Mouse (Mus musculus): Measurements from ENCODE around the gene Opa3. TPM values are rescaled to one million over a fixed set of nuclear protein-coding genes. Genes with fewer than 3 reads are reported as not detected.
A peak's percentile ranks its signal among the peaks of the same experiment; 100 is the strongest.

The Opa3 gene
- total RNA-seq, 1 experiment from 2014 or later: 11.5 TPM

DNA sequence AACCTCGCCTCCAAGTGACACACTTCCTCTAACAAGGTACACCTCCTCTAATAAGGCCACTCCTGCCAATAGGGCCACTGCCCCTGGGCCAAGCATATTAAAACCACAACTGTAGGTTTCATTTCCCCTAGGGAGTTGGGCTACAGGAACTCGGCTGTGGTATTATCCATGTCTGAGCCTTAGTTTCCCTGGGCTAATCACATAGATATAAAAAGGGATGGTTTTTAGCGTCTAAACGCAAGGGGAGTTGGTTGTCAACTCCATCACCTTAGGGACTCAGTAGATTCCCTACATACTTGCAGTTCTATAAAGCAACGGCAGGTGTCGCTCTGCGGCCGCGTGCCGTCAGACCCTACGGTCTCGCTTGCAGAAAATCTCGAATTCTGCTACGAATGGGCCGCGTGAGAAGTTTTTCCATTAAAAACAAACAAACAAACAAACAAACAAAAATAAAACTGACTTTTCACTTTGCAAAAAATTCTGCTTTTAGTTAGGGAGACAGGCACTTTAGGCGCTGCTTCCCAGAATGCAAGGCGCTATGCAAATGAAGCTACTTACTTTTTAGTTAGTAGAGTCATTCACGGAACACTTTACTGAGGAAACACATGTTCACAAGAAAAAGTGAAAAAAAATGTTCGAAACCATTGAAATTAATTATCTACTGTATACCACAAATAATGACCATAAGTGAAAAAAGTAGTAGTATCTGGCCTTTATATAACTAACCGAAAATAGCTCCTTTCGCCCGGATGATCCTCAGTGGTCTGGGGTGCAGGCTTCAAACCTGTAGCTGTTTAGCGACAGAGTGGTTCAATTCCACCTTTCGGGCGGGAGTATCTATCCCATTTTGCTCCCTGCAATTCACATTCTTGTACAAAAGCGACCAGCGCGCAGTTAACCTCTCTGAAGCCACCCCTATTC, 72.6 kb downstream of the Opa3 start:
- ATAC-seq (replicated peaks; ENCODE audit: insufficient number of reproducible peaks, low FRiP score, low TSS enrichment, poor library complexity, severe bottlenecking): peak; percentile 45

DNA sequence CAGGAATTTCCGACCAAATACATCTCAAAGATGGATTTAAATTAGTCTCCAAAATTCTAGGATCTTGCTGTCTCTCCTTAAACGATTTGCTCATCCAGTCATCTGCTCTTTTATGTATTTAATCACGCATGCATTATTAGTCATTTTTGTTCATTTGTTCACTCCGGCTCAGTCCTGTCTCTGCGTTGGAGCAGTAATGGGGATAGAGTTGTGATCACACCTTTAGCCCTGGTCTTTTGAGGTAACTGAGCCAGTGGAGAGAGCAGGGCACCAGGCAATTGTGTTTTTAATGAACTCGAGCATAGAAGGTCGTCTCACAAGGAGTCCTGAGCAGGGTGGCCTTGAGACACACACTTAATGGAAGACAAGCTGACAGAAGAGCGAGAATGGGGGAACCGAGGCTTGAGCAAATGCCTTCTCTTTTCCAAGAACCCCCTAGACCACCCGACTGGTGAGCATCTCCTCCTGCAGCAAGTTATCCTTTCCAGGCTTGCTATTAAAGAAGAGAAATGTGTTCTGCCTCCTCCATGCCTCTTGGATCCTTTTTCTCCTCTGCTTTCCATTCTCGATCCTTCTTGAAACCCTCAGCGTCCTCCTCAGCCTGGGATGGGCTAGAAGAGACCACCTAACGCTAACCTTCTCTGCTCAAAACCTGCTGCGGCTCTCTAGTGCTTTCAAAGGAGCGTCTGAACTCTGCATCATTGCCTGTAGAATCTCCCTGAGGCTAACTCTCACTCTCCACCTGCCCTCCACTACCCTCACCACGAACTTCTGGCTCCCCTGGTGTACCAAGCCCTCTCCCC, 73.5 kb downstream of the Opa3 start:
- no peak for ATAC-seq (replicated peaks; ENCODE audit: insufficient number of reproducible peaks, low FRiP score, low TSS enrichment, poor library complexity, severe bottlenecking)

DNA sequence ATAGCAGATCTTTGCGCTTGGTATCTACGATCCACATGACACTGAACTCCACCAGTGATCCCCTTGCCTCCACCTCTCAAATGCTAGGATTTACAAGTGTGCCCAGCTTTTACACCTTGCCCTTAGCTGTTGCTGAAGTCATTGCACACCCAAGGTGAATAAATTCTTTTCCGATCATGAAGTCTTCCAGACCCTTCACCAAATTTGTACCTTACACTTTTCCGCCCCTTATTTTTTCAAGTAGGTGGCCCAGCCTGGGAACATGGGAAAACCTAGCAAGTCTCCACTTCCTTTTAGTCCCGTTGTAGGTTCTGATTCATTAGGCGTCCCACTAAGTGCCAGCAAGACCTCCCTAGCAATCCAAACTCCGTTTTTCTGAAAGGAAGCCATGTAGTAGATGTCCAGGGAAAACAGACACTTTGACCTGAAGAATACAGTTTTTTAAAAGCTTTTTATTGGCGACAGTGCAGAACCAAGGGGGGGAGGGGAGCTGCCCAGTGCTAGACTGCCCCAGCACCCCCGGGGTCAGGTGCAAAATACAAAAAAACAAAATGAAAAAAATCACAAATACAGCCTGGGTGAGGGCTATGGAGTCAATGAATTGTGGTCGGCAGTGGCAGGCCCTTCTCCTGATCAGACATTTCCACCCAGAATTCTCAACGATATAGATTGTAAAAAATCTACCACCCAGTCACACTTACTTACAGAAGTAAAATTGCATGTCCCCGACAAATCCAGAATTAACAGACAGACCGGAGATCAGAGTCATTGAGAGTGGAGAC, 74.3 kb downstream of the Opa3 start:
- ATAC-seq (replicated peaks; ENCODE audit: insufficient number of reproducible peaks, low FRiP score, low TSS enrichment, poor library complexity, severe bottlenecking): no peak

DNA sequence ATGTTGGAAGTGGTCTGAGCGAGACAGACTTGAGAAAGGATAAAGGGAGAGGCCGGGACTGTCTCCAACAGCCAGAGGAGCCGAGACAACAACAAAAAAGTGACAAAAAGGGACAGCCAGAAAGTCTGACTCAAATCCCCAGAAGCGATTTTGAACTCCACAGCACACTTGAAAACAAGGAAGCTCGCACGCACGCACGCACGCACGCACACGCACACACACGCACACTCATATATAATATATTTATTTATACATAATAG, 74.8 kb downstream of the Opa3 start:
- ATAC-seq (replicated peaks; ENCODE audit: insufficient number of reproducible peaks, low FRiP score, low TSS enrichment, poor library complexity, severe bottlenecking): no peak

DNA sequence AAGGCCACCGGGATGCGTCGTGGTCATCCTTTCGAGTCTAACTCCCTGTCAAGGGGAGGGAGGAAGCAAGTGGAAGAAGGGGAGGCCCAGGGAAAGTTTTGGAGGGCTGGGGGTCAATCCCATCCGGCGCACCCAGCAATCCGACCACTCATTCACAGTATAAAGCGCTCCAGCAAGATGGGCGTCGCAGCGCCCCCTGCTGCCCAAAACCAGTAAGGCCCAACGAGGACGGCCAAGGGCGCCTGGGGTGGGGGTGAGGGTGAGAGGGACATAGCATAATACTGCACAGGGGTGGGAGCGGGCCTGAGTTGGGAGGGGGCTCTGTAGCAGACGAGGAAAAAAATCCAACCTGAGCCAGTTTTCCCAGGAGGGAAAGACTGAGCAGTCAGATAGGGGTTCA, 75.6 kb downstream of the Opa3 start:
- ATAC-seq (replicated peaks; ENCODE audit: insufficient number of reproducible peaks, low FRiP score, low TSS enrichment, poor library complexity, severe bottlenecking): 0 out of 2 replicates have a peak, but pooled peaks have one; percentile 24

DNA sequence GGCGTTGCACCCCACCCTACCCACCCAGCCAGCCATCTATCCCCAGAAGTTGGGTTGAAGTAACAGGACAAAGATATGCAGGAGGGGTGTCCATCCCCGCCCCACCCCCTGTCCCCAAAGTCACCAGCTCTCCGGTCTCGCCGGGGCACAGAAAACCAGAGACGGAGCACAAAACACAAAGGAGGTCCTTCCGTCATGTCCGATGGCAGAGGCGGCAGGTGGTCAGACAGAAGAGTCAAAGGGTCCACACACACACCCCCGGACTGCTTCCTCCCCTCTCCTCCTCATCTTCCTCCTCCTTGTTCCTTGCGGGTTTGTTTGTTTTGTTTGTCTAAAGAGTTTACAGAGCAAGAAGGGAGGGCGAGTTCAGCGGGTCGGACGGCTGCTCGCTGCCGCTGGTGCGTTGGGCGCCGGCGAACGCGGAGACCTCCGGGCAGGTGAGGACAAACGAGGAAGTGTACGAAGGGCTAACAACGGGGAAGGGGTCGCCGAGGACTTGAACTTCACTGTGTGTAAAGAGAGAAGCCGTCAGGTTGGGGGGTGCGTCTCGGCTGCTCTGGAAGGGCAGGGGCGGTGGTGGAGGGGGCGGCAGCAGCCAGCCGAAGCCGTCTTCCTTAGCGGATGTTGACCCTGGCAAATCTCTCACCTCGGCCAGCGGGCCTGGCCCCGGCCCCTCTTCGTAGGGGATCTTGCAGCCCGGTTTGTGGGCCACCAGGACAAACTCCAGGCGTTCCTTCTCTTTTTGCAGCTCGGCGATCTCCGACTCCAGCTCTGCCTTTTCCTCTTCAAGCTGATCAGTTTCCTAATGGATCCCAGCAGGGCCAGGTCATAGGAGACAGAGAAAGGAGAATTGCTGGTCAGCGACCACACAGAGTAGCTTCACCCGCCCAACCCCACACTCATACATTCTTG, 76.6 kb downstream of the Opa3 start:
- ATAC-seq (replicated peaks; ENCODE audit: insufficient number of reproducible peaks, low FRiP score, low TSS enrichment, poor library complexity, severe bottlenecking): no peak

DNA sequence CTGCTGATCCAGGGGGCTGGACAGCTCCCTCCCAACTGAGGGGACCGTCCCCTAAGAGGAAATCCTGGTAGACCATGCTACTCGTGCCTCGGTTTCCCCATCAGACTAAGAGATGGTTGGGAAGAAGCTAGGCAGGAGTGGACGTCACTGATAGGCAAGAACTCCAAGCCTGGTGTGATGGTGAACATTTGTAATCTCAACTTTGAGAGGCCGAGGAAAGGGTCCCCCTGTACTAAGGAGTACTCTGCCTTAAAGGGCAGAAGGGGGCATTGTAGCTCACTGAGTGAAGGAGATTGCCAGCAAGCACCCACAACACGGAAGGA, 77.2 kb downstream of the Opa3 start:
- no peak for ATAC-seq (replicated peaks; ENCODE audit: insufficient number of reproducible peaks, low FRiP score, low TSS enrichment, poor library complexity, severe bottlenecking)

Other genes starting within 250 kb of the Opa3 start
- gene Nanos2, start 240.9 kb upstream of the Opa3 start, total RNA-seq (2017): 0.49 TPM in 1 of 3 replicates, not detected in the others
- gene Mypop, start 237.1 kb upstream of the Opa3 start, total RNA-seq (2017): 0.75 to 2.1 TPM in 2 of 3 replicates, not detected in the other
- 7.1 to 10.5 TPM (median 7.8 TPM) in 3 replicates for gene Irf2bp1, start 224.3 kb upstream of the Opa3 start, total RNA-seq (2017)
- not detected in 3 replicates for gene Foxa3, start 204.8 kb upstream of the Opa3 start, total RNA-seq (2017)
- 23.9 to 51.1 TPM (median 38.5 TPM) in 3 replicates for gene Sympk, start 204.0 kb upstream of the Opa3 start, total RNA-seq (2017)
- not detected in 3 replicates for gene Rsph6a, start 173.6 kb upstream of the Opa3 start, total RNA-seq (2017)
- 0.39 to 3.2 TPM (median 0.43 TPM) in 3 replicates for gene Dmwd, start 152.1 kb upstream of the Opa3 start, total RNA-seq (2017)
- gene Dmpk, start 144.5 kb upstream of the Opa3 start, total RNA-seq (2017): 0.97 to 1.5 TPM in 2 of 3 replicates, not detected in the other
- gene Six5, start 133.7 kb upstream of the Opa3 start, total RNA-seq (2017): not detected in 3 replicates
- gene Gm4969, start 110.0 kb upstream of the Opa3 start, total RNA-seq (2017): not detected in 3 replicates
- gene Fbxo46, start 108.5 kb upstream of the Opa3 start, total RNA-seq (2017): 6.7 to 11.5 TPM (median 7.1 TPM) in 3 replicates
- gene Qpctl, start 79.0 kb upstream of the Opa3 start, total RNA-seq (2017): 2.4 to 4.9 TPM (median 3.9 TPM) in 3 replicates
- 27.7 to 42.9 TPM (median 30.8 TPM) in 3 replicates for gene Snrpd2, start 78.6 kb upstream of the Opa3 start, total RNA-seq (2017)
- not detected in 3 replicates for gene Gipr, start 62.2 kb upstream of the Opa3 start, total RNA-seq (2017)
- gene Eml2, start 51.9 kb upstream of the Opa3 start, total RNA-seq (2017): 9.4 to 12.2 TPM (median 9.9 TPM) in 3 replicates
- 0.19 to 0.32 TPM in 2 of 3 replicates, not detected in the other for gene Gpr4, start 15.8 kb upstream of the Opa3 start, total RNA-seq (2017)
- 230 to 263 TPM (median 254 TPM) in 3 replicates for gene Vasp, start 43.5 kb downstream of the Opa3 start, total RNA-seq (2017)
- gene Ppm1n, start 51.7 kb downstream of the Opa3 start, total RNA-seq (2017): 1.9 TPM in 1 of 3 replicates, not detected in the others
- not detected in 3 replicates for gene Rtn2, start 54.3 kb downstream of the Opa3 start, total RNA-seq (2017)
- 30.9 to 43.8 TPM (median 36.9 TPM) in 3 replicates for gene Fosb, start 81.7 kb downstream of the Opa3 start, total RNA-seq (2017)
- gene Ercc1, start 116.4 kb downstream of the Opa3 start, total RNA-seq (2017): 15.0 to 19.8 TPM (median 18.0 TPM) in 3 replicates
- gene Cd3eap, start 131.1 kb downstream of the Opa3 start, total RNA-seq (2017): 6.9 to 8.9 TPM (median 7.2 TPM) in 3 replicates
- not detected in 3 replicates for gene Ppp1r13l, start 131.4 kb downstream of the Opa3 start, total RNA-seq (2017)
- 21.0 to 32.4 TPM (median 25.4 TPM) in 3 replicates for gene Ercc2, start 153.7 kb downstream of the Opa3 start, total RNA-seq (2017)
- gene Klc3, start 175.8 kb downstream of the Opa3 start, total RNA-seq (2017): 1.6 TPM in 2 of 3 replicates, not detected in the other
- gene Ckm, start 176.4 kb downstream of the Opa3 start, total RNA-seq (2017): not detected in 3 replicates
- gene Mark4, start 230.5 kb downstream of the Opa3 start, total RNA-seq (2017): 9.0 to 21.1 TPM (median 9.6 TPM) in 3 replicates
- gene Exoc3l2, start 235.0 kb downstream of the Opa3 start, total RNA-seq (2017): 0.11 to 1.4 TPM (median 0.49 TPM) in 3 replicates